Mouse (Mus musculus) heart, postnatal 25 days (tissue): Measurements from ENCODE around the gene Cep57l1. TPM values are rescaled to one million over a fixed set of nuclear protein-coding genes. Genes with fewer than 3 reads are reported as not detected.
"Not testable (repeated sequence)": the region's sequence is repeated elsewhere in the genome, so short reads cannot be mapped to it uniquely, and the experiment has no call there.

Source experiments
- DNase-seq: peaks from one replicate; pipeline ENCODE4 v3.0.0; 2022; ENCODE audit warnings: low spot score
- intact Hi-C: fragments of 180-260 bp; cut with DNase I; formaldehyde crosslinking; loops from one replicate; pipeline ENCODE4 v1.15.1; 2025
- total RNA-seq, 2 experiments: library from RNA; stranded (reverse); gene quantifications; 2 replicates each; pipeline ENCODE4 v1.2.3; 2021

Gene Cep57l1
- total RNA-seq, 2 experiments from 2014 or later, result 2.3 to 3.4 TPM

GRCm38 (mm10) chr10:41818733-41819070, 9.0 kb upstream of the Cep57l1 start:
- not testable (repeated sequence) for DNase-seq
- intact Hi-C loops, result loop anchor here (10.0 kb wide), 1 partner anchor 686 kb away; the partner anchor contains the start of gene Snx3

- intact Hi-C loops, result loop anchor here (10.0 kb wide), 1 partner anchor 687 kb away; the partner anchor contains the start of gene Snx3
- no peak for DNase-seq
These were observed 8.5 kb upstream of the Cep57l1 start for GRCm38 (mm10) chr10:41818036-41818732.

GRCm38 (mm10) chr10:41816516-41816915, 6.8 kb upstream of the Cep57l1 start:
- no peak for DNase-seq
- intact Hi-C loops, result loop anchor here (10.0 kb wide), 1 partner anchor 688 kb away; the partner anchor contains the start of gene Snx3

GRCm38 (mm10) chr10:41814305-41814853, 4.7 kb upstream of the Cep57l1 start:
- DNase-seq, result no peak
- intact Hi-C loops, result loop anchor here (5.0 to 10.0 kb wide), 2 partner anchors 690 to 948 kb away; partner anchors contain the start of genes Sec63 and Snx3

GRCm38 (mm10) chr10:41812566-41812965, 2.9 kb upstream of the Cep57l1 start:
- DNase-seq, result no peak
- intact Hi-C loops, result loop anchor here (5.0 to 10.0 kb wide), 2 partner anchors 692 to 950 kb away; partner anchors contain the start of genes Sec63 and Snx3

GRCm38 (mm10) chr10:41810564-41811455, 1.1 kb upstream of the Cep57l1 start:
- no peak for DNase-seq
- intact Hi-C loops, result loop anchor here (2.0 to 10.0 kb wide), 3 partner anchors 76 to 951 kb away; partner anchors contain the start of genes Sec63 and Snx3

- DNase-seq, result peak; percentile 75
- intact Hi-C loops, result loop anchor here (10.0 kb wide), 1 partner anchor 294 kb away; the partner anchor contains the start of gene Cd164
These were observed 446 bp downstream of the Cep57l1 start for GRCm38 (mm10) chr10:41809080-41809770.

- intact Hi-C loops, result loop anchor here (10.0 kb wide), 1 partner anchor 291 kb away; the partner anchor contains the start of gene Cd164
- DNase-seq, result no peak
These were observed 3.8 kb downstream of the Cep57l1 start for GRCm38 (mm10) chr10:41805729-41806355.

- intact Hi-C loops, result loop anchor here (10.0 kb wide), 1 partner anchor 290 kb away; the partner anchor contains the start of gene Cd164
- no peak for DNase-seq
These were observed 5.0 kb downstream of the Cep57l1 start for GRCm38 (mm10) chr10:41804711-41805110.

- DNase-seq, result no peak
- intact Hi-C loops, result loop anchor here (10.0 kb wide), 1 partner anchor 289 kb away; the partner anchor contains the start of gene Cd164
These were observed 6.2 kb downstream of the Cep57l1 start for GRCm38 (mm10) chr10:41803467-41803866.

- intact Hi-C loops, result no loop called here
- DNase-seq, result no peak
These were observed 12.4 kb downstream of the Cep57l1 start for GRCm38 (mm10) chr10:41797253-41797652.

- DNase-seq, result no peak
- intact Hi-C loops, result no loop called here
These were observed 17.3 kb downstream of the Cep57l1 start for GRCm38 (mm10) chr10:41792375-41792774.

GRCm38 (mm10) chr10:41767254-41767653, 42.4 kb downstream of the Cep57l1 start:
- intact Hi-C loops, result no loop called here
- no peak for DNase-seq

- intact Hi-C loops, result no loop called here
- no peak for DNase-seq
These were observed 43.4 kb downstream of the Cep57l1 start for GRCm38 (mm10) chr10:41766280-41766679.

- intact Hi-C loops, result no loop called here
- no peak for DNase-seq
These were observed 44.1 kb downstream of the Cep57l1 start for GRCm38 (mm10) chr10:41765586-41765985.

- intact Hi-C loops, result no loop called here
- no peak for DNase-seq
These were observed 45.8 kb downstream of the Cep57l1 start for GRCm38 (mm10) chr10:41763741-41764385.

GRCm38 (mm10) chr10:41760866-41761265, 48.8 kb downstream of the Cep57l1 start:
- intact Hi-C loops, result no loop called here
- DNase-seq, result no peak

GRCm38 (mm10) chr10:41758041-41758440, 51.6 kb downstream of the Cep57l1 start:
- no peak for DNase-seq
- intact Hi-C loops, result no loop called here
